Mouse (Mus musculus): Measurements from ENCODE around the gene Dennd1a. TPM values are rescaled to one million over a fixed set of nuclear protein-coding genes. Genes with fewer than 3 reads are reported as not detected.

Dennd1a gene
- total RNA-seq, 2 experiments from 2014 or later: 69.9 to 77.0 TPM

GRCm38 (mm10) chr2:38003183-38003680, 284.0 kb downstream of the Dennd1a start:
- no peak for DNase-seq (ENCODE audit: low spot score in 2 of 2)
- intact Hi-C loops (cut with DNase I): no loop called here

GRCm38 (mm10) chr2:38001004-38001403, 286.2 kb downstream of the Dennd1a start:
- intact Hi-C loops (cut with DNase I): no loop called here
- no peak for DNase-seq (ENCODE audit: low spot score in 2 of 2)

- no peak for DNase-seq (ENCODE audit: low spot score in 2 of 2)
- intact Hi-C loops (cut with DNase I): no loop called here
Observed at GRCm38 (mm10) chr2:37997966-37998365, 289.2 kb downstream of the Dennd1a start.

- intact Hi-C loops (cut with DNase I): no loop called here
Observed at GRCm38 (mm10) chr2:37989091-37989490, 298.1 kb downstream of the Dennd1a start.

GRCm38 (mm10) chr2:37988301-37988700, 298.9 kb downstream of the Dennd1a start:
- intact Hi-C loops (cut with DNase I): no loop called here
- DNase-seq (ENCODE audit: low spot score in 2 of 2): no peak

More at GRCm38 (mm10) chr2:37989091-37989490, 298.1 kb downstream of the Dennd1a start:
- DNase-seq (ENCODE audit: low spot score in 2 of 2): no peak

GRCm38 (mm10) chr2:37985690-37986222, 301.4 kb downstream of the Dennd1a start:
- peak in 1 of 2 experiments; percentile 24 for DNase-seq (ENCODE audit: low spot score in 2 of 2)
- intact Hi-C loops (cut with DNase I): no loop called here

GRCm38 (mm10) chr2:37982714-37983113, 304.5 kb downstream of the Dennd1a start:
- intact Hi-C loops (cut with DNase I): no loop called here
- no peak for DNase-seq (ENCODE audit: low spot score in 2 of 2)

- peak in 1 of 2 experiments; percentile 14 for DNase-seq (ENCODE audit: low spot score in 2 of 2)
- intact Hi-C loops (cut with DNase I): no loop called here
Observed at GRCm38 (mm10) chr2:37981562-37982403, 305.4 kb downstream of the Dennd1a start.

- no peak for DNase-seq (ENCODE audit: low spot score in 2 of 2)
- intact Hi-C loops (cut with DNase I): no loop called here
Observed at GRCm38 (mm10) chr2:37974201-37974600, 313.0 kb downstream of the Dennd1a start.

GRCm38 (mm10) chr2:37972621-37973020, 314.6 kb downstream of the Dennd1a start:
- intact Hi-C loops (cut with DNase I): no loop called here
- no peak for DNase-seq (ENCODE audit: low spot score in 2 of 2)

- no peak for DNase-seq (ENCODE audit: low spot score in 2 of 2)
- intact Hi-C loops (cut with DNase I): no loop called here
Observed at GRCm38 (mm10) chr2:37971726-37972125, 315.5 kb downstream of the Dennd1a start.

- DNase-seq (ENCODE audit: low spot score in 2 of 2): peak in 1 of 2 experiments; percentile 32
- intact Hi-C loops (cut with DNase I): no loop called here
Observed at GRCm38 (mm10) chr2:37969713-37970485, 317.3 kb downstream of the Dennd1a start.

GRCm38 (mm10) chr2:37964534-37964933, 322.7 kb downstream of the Dennd1a start:
- peak in 1 of 2 experiments; percentile 74 for DNase-seq (ENCODE audit: low spot score in 2 of 2)
- intact Hi-C loops (cut with DNase I): loop anchor here (2.0 kb wide), 1 partner anchor 58 kb away; no protein-coding TSS in a partner anchor

- intact Hi-C loops (cut with DNase I): no loop called here
- DNase-seq (ENCODE audit: low spot score in 2 of 2): peak; percentile 31 to 60
Observed at GRCm38 (mm10) chr2:37963362-37963761, 323.8 kb downstream of the Dennd1a start.

GRCm38 (mm10) chr2:37948424-37948823, 338.8 kb downstream of the Dennd1a start:
- intact Hi-C loops (cut with DNase I): no loop called here
- DNase-seq (ENCODE audit: low spot score in 2 of 2): no peak

- DNase-seq (ENCODE audit: low spot score in 2 of 2): peak in 1 of 2 experiments; percentile 19
- intact Hi-C loops (cut with DNase I): no loop called here
Observed at GRCm38 (mm10) chr2:37945598-37946336, 341.4 kb downstream of the Dennd1a start.

GRCm38 (mm10) chr2:37942906-37943305, 344.3 kb downstream of the Dennd1a start:
- no peak for DNase-seq (ENCODE audit: low spot score in 2 of 2)
- intact Hi-C loops (cut with DNase I): no loop called here

GRCm38 (mm10) chr2:37941741-37942140, 345.4 kb downstream of the Dennd1a start:
- no peak for DNase-seq (ENCODE audit: low spot score in 2 of 2)
- intact Hi-C loops (cut with DNase I): no loop called here

GRCm38 (mm10) chr2:37940845-37941361, 346.3 kb downstream of the Dennd1a start:
- intact Hi-C loops (cut with DNase I): no loop called here
- no peak for DNase-seq (ENCODE audit: low spot score in 2 of 2)
